Mouse (Mus musculus): ENCODE measurements around the gene Hoxc9.

Gene Hoxc9

DNA sequence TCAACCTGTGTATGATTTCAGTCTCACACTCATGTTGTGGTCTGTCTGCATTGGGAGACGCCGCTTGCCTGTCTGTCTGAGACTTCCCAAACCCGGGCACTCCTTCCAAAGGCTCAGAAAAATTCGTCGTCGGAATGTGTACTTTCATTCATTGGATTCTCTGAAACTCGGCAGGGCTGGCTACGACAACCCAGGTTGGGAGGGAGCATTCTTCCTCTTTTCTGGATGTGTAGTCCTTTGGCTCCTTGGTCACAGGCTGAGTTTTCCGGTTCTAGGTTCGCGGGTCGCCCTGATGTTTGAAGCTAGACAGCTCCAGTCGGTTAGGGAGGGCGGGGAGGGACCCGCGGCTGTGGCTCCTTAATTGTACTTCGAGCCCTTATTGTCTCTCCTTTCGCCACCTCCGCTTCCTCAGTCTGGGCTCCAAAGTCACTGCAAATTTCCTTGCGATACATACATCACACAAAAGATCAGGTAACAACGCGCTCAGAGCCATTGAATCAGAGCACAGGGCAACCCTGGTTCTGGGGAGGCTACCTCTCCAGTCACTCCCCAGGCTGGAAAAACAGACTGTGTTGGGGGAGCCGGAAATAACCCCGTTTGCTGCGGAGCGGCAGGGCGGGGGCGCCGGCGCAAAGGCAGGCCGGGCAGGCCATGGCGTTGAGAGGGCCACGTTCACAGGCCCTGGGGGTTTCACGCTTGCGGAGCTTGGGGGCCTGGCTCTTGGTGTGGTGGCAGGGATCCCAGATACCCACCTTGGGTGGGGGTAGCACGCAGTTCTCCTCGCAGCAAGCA lies 588 bp downstream of the Hoxc9 start:
- DNase-seq (ENCODE audit: low read depth, low spot score), result no peak

DNA sequence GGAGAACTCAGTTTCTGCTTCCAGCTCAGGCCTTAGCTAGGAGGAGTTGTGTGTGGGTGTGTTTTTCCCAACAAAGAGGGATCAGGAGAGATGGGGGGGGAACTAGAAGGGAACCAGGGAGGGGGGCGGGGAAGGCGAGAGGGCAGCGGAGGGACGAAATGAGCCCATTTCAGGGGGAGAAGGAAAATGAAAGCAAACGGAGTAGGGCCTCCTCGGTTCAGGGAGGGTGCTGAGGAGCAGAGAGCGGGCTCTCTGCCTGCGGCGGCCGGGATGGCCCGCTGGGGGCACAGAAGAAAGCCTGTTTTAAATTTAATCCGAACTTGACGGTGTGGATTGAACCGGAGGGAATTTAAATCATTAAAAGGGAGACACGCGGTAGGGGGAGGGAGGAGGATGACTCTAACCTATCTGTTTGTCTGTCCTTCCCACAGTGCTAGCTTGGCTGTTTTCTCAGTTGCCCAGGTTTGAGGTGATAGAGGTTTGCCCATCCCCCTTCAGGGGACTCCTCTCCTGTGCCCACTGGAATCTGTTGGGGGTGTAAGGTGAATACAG lies 1.3 kb downstream of the Hoxc9 start:
- no peak for DNase-seq (ENCODE audit: low read depth, low spot score)

DNA sequence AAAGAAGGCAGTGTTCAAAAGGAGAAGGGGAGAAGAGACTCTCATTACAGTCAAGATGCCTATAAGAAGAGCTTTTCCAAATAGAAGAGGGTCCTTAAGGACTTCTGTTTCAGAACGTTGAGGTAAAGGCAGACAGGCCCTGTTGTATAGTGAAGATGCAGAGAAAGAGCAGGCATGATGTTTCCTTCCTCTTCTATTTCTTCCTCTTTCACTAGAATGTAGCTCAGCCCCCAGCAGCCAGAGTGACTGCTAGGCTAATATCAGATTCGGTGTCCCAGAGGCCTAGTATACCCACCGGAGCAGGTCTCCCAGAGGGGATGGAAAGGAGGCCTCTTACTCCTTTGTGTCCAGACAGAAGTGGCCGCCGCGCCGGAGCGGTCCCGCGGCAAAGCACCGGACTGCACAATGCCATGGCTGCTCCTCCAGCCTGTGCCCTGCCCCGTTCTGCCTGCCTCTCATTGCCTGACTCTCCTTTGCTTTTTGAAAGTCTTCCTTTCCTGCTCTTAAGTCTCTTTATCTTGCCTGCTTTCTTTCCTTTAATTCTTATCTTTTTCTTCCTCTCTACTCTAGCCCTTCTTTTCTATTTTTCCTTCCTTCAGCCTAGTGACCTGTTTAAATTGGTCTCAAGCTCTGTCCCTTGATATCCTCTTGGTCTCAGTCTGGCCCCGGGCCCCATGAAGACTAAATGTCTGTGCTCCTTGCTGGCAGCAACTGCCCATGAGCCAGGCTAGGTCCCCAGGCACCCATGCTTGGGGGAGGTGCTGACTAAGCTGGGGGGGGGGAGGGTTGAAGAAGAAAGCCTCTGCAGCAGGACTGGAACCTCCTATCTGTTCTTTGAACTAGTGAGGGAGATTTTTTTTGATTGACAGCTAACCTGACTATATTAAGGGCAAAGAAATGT lies 2.6 kb downstream of the Hoxc9 start:
- peak; percentile 31 for DNase-seq (ENCODE audit: low read depth, low spot score)

DNA sequence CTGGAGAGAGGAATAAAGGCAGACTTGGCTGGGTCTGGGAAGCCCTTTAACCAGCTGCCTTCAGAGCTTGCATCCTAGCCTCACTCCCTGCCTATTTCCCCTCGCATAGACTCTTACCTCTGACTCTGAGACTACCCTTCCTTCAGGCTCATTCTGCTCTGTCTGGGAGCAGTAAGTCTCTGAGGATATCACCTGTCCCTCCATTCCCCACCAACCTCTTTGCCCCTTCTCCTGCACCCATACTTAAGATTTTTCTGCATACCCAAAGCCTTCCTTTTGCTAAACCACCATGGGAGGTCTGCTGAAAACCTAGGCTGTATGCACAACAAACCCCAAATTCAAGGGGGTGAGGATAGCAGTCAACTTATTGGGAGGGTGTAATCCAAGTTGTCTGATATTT lies 3.7 kb downstream of the Hoxc9 start:
- DNase-seq (ENCODE audit: low read depth, low spot score), result no peak

DNA sequence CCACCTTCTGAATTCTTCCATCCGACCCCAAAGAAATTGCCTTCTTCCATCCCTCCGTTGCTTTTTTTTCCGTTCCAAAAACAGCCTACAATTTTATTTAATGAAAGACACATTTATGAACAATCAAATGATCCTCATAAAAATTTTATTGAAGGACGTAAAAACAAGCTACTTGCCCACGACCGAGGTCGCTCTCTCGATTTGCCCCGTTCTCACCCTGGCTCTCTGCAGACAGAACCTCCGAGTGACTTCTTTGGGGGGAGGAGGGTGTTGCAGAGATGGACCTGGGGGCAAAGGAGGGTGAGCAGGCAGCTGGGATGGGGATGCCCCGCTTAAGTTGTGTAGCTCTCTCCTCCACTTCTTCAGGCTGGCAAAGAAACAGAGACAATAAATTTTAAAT lies 4.1 kb downstream of the Hoxc9 start:
- DNase-seq (ENCODE audit: low read depth, low spot score), result no peak

DNA sequence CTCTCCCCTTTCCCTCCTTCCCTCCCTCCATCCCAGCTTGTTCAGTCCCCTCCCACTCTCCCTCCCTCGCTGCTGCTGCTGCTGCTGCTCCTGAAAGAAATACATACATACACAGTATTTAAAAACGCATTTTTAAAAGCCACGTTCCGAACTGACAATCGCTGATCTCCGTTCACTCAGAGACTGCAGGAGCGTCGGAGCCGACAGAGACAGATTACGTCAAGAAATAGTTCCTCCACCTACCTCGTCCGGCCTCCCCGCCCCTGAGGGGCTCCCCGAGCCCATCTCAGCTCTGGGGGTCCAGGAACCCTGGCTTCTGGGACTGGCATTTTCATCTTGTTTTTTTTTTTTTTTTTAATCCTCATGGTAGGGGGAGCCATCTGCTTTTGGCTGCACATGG lies 4.7 kb downstream of the Hoxc9 start:
- peak; percentile 54 for DNase-seq (ENCODE audit: low read depth, low spot score)

DNA sequence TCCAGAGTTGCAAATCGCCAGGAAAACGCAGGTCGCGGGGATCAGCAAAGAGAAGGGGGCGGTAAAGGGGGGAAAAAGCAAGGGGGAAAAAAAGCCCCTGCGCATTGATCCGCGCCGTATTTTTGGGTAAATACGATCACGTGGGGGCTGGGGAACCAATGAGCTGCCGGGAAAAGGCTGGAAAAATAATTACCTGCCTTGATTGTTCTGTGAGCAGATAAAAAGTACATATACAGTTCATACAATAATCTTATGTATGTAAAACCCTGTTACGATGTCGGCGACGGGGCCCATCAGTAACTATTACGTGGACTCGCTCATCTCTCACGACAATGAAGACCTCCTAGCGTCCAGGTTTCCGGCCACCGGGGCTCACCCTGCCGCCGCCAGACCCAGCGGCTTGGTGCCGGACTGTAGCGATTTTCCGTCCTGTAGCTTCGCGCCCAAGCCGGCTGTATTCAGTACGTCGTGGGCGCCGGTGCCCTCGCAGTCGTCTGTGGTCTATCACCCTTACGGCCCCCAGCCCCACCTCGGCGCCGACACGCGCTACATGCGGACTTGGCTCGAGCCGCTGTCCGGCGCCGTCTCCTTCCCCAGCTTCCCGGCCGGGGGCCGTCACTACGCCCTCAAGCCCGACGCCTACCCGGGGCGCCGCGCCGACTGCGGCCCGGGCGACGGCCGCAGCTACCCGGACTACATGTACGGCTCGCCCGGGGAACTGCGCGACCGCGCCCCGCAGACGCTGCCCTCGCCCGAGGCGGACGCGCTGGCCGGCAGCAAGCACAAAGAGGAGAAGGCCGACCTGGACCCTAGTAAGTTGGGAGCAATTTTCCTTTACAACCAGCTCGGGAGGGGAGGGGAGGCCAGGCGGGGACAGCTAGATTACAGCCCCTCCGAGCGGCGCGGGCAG lies 5.4 kb downstream of the Hoxc9 start:
- DNase-seq (ENCODE audit: low read depth, low spot score), result peak; percentile 76

DNA sequence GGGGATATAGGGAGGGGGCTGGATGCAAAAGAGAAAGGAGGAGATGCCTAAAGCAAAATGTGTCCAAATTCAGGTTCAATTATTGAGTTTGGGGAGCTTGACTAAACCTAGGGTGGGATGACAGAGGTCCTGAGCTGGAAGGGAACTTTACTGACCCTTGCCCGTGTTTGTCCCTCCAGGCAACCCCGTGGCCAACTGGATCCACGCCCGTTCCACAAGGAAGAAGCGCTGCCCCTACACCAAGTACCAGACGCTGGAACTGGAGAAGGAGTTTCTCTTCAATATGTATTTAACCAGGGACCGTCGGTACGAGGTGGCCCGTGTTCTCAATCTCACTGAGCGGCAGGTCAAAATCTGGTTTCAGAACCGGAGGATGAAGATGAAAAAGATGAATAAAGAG lies 7.5 kb downstream of the Hoxc9 start:
- no peak for DNase-seq (ENCODE audit: low read depth, low spot score)

DNA sequence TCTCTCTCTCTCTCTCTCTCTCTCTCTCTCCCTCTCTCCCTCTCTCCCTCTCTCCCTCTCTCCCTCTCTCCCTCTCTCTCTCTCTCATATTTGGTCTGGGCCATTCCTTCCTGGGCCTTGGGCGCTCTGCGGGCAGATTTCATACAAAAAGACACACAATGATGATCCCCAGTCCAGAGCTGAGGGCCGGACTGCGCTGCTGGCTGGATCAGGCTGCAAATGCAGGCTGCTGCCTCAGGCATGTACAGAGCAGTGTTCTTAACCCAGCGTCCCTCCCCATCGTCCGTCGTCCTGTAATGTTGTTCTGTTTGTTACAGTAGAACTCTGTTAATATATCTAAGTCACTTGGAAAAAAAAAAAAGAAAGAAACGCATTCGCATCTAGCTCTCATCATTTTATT lies 8.3 kb downstream of the Hoxc9 start:
- no peak for DNase-seq (ENCODE audit: low read depth, low spot score)

DNA sequence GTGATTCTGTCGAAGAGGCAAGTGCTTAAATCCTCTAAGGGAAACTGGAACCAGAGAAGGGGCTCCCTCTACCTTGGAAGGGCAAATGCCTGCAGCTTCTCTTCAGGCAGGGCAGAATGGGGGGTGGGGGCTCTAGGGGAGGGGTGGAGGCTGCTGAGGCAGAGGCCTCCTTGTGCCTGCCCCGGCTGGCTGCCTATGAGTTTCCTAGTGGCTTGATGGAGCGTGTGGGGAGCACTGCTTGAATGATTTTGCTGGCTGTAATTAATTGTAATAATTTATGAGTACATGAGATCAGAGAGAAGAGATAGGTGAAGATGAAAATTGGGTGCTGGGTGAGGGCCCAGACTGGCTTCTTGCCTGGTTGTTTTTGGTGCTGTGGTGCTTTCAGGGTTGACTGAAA lies 8.7 kb downstream of the Hoxc9 start:
- no peak for DNase-seq (ENCODE audit: low read depth, low spot score)

DNA sequence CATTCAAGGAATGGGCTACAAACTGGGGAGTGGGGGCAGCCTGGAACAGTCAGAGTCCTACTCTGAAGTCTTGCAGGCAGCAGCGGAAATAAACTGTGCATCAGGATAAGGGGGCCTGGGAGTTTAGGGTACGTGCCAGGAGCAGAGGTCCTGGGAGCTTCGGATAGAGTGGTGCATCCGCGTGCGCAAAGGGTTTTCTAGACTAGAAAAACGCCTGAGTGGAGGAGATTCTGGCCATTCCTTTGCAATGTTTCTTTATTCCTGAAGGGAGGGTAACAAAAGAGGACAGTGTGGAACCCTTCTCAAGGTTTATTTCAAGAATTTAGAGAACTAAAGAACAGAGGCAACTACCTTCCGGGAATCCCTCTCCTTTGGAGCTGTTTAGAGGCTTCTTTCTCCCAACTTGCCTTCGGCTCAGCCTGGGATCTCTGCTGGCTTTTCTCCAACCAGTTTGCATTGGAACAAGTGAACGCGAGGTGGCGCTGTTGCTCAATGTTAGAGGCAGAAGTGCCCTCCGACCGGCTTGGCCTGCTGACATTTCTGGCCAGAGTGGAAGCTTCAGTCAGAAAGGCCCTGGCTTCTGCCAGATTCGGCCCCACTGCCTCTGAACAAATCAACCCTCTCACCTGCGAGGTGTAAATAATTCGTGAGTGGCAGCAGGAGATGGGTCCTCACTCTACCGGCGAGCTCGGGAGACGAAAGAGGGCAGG lies 11.0 kb downstream of the Hoxc9 start:
- DNase-seq (ENCODE audit: low read depth, low spot score), result peak; percentile 76

DNA sequence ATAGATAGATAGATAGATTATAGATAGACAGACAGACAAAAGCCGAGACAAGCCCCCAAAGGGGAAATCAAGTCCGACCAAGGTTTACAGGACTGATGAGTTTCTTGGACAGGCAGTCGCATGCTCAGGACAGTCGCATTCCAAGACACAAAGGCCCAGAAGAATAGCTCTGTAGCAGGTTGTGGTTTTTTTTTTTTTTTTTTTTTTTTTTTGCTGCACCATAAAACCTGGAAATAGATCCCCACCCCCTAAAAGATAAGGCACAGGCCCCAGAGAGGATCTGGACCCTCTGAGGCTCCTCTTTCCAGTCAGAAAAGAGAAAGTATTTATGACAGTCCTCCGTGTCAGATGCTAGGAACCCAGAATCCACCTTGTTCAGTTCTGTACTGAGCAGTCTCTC lies 11.8 kb downstream of the Hoxc9 start:
- DNase-seq (ENCODE audit: low read depth, low spot score), result no peak

DNA sequence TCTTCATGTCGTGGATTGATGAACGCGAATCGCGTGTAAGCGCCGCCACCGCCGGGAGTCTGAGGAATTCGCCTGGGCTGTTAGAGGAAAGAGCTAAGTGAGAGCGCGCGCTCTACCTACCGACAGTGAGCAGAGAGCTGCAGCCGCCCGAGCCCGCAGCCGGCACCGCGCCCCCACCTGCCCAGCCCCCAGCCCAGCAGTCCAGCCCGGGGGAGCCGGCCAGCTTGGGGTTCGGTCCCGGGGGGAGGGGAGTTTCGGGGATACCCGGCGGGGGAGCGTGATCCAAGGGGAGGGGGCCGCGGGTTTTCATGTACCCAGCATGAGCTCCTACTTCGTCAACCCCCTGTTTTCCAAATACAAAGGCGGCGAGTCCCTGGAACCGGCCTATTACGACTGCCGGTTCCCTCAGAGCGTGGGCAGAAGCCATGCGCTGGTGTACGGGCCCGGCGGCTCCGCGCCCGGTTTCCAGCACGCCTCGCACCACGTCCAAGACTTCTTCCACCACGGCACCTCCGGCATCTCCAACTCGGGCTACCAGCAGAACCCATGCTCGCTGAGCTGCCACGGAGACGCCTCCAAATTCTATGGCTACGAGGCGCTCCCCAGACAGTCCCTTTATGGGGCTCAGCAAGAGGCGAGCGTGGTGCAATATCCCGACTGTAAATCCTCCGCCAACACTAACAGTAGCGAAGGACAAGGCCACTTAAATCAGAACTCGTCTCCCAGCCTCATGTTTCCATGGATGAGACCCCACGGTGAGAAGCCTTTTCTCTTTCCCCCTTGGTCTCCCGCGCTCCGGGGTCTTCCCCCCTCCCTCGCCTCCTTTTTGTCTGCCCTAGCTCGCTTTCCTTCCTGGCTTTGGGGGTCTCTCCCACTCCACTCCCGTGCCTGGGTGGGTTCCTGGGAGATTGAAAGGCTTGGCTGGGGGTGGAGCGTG lies 14.5 kb downstream of the Hoxc9 start, which contains the start of gene Hoxc8:
TSS of gene Hoxc8 (plus strand) at position 147 of the 937 bp plus-strand sequence.
- DNase-seq (ENCODE audit: low read depth, low spot score), result no peak

DNA sequence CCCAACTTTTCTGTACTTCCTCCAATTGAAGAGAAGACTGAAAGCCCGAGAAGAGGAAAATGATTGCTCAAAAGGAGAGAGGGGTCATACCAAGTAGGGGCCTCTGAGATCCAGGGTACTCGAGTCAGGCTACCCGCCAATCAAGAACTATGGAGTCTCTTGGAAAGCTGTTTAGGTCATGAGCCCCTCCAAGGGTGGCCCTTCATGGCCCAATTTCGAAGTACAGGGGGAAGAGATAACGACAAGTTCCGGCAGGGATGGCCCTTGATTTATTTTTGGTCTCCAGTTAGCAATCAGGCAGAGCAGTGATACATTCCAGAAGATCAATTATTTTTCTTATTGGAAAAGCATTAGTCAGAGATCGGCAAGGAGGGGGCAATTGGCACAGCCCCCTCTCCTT lies 15.5 kb downstream of the Hoxc9 start:
- no peak for DNase-seq (ENCODE audit: low read depth, low spot score)

DNA sequence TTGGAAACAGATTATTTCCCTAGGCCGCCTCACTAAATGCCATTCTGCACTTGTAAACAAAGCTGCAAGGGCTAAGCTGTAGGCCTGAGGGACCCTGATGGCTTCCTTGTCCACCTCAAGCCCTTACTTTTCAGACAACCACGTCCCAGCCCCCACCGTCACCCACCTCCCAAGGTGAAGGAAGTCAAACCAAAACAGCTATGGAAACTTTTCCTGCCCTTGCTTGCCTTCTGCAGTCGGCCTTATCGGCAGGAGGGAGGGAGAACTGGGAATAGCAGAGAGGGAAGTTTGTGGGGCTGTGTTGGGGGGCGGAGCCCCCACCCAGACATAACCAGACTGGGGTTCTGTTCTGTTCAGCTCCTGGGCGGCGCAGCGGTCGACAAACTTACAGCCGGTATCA lies 16.0 kb downstream of the Hoxc9 start:
- no peak for DNase-seq (ENCODE audit: low read depth, low spot score)

DNA sequence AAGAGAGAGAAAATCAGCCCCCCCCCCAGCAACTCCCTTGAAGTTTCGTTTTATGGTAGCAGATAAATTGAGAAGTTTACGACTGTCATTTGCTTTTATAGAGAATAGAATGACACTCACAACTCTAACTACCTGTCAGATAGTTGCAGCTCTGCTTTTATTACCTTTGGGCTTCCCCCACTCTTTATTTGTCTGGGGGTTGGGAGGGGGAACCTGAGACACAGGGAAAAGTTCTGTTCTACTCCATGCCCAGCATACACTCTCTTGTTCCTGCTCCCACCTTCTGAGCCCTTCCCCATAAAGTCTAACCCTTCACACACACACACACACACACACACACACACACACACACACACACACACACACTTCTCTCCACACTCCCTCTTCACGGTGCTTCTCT lies 16.6 kb downstream of the Hoxc9 start:
- DNase-seq (ENCODE audit: low read depth, low spot score), result no peak

DNA sequence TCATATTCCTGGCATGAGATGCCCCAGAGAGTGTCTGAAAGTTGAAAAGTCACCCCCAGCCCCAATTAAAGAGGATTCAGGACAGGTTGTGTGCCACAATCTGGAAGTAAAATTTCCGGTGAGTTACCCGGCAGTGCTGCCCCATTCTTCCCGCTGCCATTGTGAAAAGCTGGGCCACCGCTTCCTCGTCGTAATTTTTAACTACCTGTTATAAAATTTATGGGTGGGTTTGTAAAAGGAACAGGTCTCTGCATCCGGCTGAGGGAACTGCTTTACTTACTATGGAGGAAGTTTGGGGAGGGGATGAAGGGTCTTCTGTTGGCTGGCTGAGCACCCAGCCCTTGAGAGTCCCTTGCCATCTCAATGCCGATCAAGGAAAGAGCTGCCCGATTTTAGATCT lies 20.3 kb downstream of the Hoxc9 start:
- DNase-seq (ENCODE audit: low read depth, low spot score), result no peak

DNA sequence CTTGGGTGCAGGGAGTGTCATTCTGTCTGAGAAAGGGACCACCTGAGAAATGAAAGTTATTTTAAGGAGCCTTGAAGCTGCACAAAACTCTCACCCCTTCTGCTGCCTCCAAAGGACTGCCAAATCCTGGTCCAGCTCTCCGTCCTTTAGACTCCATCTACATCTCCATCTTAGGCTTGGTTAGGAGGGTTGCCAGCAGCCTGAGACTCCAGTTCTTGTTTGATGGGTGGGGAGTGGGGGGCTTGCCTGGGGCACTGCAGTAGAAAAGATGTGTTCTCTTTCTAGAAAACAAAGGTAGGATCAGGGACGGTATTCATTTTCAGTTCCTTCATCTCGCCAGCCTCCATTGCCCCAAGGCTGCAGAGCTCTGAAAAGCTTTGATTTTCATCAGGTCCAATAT lies 21.2 kb downstream of the Hoxc9 start:
- DNase-seq (ENCODE audit: low read depth, low spot score), result no peak

DNA sequence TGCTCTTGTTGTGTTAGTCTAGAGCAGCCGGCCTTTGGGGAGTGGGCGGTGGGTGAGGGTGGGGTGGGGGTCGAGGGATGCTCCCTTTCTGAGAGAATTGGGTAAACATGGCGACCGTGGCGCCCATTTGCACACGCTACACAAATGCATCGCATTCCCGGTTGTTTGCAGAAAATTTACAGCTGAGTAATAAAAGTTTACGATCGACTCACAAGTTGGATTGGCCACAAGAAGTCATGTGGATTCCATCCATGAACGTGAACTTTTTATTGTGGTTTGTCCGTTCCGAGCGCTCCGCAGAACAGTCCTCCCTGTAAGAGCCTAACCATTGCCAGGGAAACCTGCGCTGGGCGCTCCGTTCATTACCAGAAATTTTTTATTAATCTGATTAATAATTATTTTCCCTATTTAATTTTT lies 21.7 kb downstream of the Hoxc9 start, which contains the start of gene Hoxc6:
TSS of gene Hoxc6 (plus strand) at position 319 of the 417 bp plus-strand sequence.
- DNase-seq (ENCODE audit: low read depth, low spot score), result no peak

Measured in A20 (cell line).